Mouse (Mus musculus) stomach, embryonic 14.5 days (tissue): ENCODE data around the gene Txndc2. TPM values are rescaled to one million over a fixed set of nuclear protein-coding genes. Genes with fewer than 3 reads are reported as not detected.

Source experiments
- ATAC-seq: fragments of 200-750 bp; cut with Nextera tagmentation; 2 replicates; pipeline ENCODE4 v1.8.0; 2017; ENCODE audit warnings: low read depth, moderate TSS enrichment; ENCODE audit not compliant: insufficient number of reproducible peaks, insufficient read depth, low FRiP score
- H3K27ac ChIP-seq: fragments of 300-500 bp; sonication (generic); 2 replicates; pipeline ENCODE4 v1.5.1; 2014; ENCODE audit warnings: mild to moderate bottlenecking, low read length, moderate library complexity, mixed read lengths
- H3K27me3 ChIP-seq: fragments of 300-500 bp; sonication (generic); 2 replicates; pipeline ENCODE4 v1.6.1; 2014; ENCODE audit warnings: low read length, control low read depth, mixed read lengths; ENCODE audit not compliant: control insufficient read depth, insufficient read depth
- H3K36me3 ChIP-seq: fragments of 300-500 bp; sonication (generic); 2 replicates; pipeline ENCODE4 v1.6.1; 2014; ENCODE audit warnings: mild to moderate bottlenecking, control low read depth, low read length, moderate library complexity, mixed read lengths; ENCODE audit not compliant: control insufficient read depth, insufficient read depth
- H3K4me1 ChIP-seq: fragments of 300-500 bp; sonication (generic); 2 replicates; pipeline ENCODE4 v1.6.1; 2014; ENCODE audit warnings: low read length, control low read depth, mixed read lengths; ENCODE audit not compliant: control insufficient read depth, insufficient read depth
- H3K4me2 ChIP-seq: fragments of 300-500 bp; sonication (generic); replicated peaks from 2 replicates; pipeline ENCODE4 v1.6.1; 2014; ENCODE audit warnings: low read depth, low read length, control low read depth
- H3K4me3 ChIP-seq: fragments of 300-500 bp; sonication (generic); 2 replicates; pipeline ENCODE4 v1.5.1; 2014; ENCODE audit warnings: low read depth, low read length, control low read depth
- H3K9ac ChIP-seq: fragments of 300-500 bp; sonication (generic); replicated peaks from 2 replicates; pipeline ENCODE4 v1.6.1; 2014; ENCODE audit warnings: low read depth, mild to moderate bottlenecking, control low read depth, low read length, moderate library complexity, mixed read lengths
- H3K9me3 ChIP-seq: fragments of 300-500 bp; sonication (generic); 2 replicates; pipeline ENCODE4 v1.6.1; 2016; ENCODE audit warnings: low read depth, low read length, control low read depth; ENCODE audit not compliant: control insufficient read depth
- WGBS: fragments of 180-500 bp; shearing (Covaris S2); extraction: QIAGEN DNeasy Blood & Tissue Kit; methylation state at CpG from one replicate; pipeline ENCODE4 v1.1.7; 2014; 5-methylcytosine and 5-hydroxymethylcytosine counted together
- polyA plus RNA-seq: library from polyadenylated mRNA; unstranded; fragments of >200 nt; fragmentation: Nextera tagmentation; extraction: Ambion mirVana; gene quantifications from 2 replicates; pipeline ENCODE4 v1.2.1, GENCODE M21; 2014

Txndc2 gene
- polyA plus RNA-seq, 1 experiment from 2014 or later = not detected

DNA sequence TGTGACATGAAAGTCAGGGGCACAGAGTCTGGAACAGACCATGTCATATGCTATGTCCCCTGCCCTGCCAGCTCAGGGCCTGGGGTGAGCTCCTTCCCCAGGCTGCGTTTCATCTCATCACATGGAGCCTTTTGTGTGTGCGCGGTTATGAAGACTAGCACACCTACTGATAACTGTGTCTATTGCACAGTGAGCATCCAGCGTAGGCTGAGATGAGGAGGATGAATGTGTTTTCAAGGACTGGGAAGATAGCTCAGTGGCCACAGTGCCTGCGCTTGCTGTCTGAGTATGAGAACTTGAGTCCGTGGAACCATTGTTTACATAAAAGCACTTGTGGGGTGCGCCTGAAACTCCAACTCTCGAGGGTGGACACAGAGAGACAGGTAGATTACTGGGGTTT is 34.6 kb upstream of the Txndc2 start:
- H3K27ac ChIP-seq = no peak overlapping the region

DNA sequence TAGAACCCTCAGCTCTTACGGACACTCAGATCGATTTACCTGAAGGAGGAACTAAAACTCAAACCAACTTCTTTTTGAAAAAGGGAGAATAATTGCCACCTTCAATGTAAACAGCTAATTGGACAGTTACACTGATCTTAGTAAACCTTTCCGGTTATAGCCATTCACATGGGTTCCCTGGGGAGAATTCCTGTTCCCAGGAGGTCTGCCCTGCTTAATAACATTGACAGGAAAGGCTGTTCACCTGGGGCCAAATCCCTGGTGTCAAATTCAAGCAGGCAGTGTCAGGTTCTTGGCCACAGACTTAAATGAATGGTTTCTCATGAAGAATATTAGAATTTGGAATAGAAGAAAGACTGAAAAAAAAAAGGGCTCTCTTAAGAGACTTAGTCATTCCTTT is 34.0 kb upstream of the Txndc2 start:
- Histone ChIP-seq H3K4me2 (no peak overlapping the region), H3K27ac (no peak overlapping the region), H3K9ac (no peak overlapping the region), H3K27me3 (no peaks in the 10 kb centered on the region), H3K36me3 (no peaks in the 10 kb centered on the region), H3K4me3 (no peak overlapping the region), H3K4me1 (no peaks in the 10 kb centered on the region), H3K9me3 (no peaks in the 10 kb centered on the region)
- no peak for ATAC-seq
- 86% methylated on average over 3 of the region's 3 CpGs for WGBS

More for the DNA sequence above, 34.6 kb upstream of the Txndc2 start:
- no peak for ATAC-seq
- Histone ChIP-seq H3K36me3 (no peaks in the 10 kb centered on the region), H3K9ac (no peak overlapping the region), H3K4me3 (no peak overlapping the region), H3K4me1 (no peaks in the 10 kb centered on the region), H3K27me3 (no peaks in the 10 kb centered on the region), H3K9me3 (no peaks in the 10 kb centered on the region), H3K4me2 (no peak overlapping the region)
- 91% methylated on average over 8 of the region's 8 CpGs for WGBS

DNA sequence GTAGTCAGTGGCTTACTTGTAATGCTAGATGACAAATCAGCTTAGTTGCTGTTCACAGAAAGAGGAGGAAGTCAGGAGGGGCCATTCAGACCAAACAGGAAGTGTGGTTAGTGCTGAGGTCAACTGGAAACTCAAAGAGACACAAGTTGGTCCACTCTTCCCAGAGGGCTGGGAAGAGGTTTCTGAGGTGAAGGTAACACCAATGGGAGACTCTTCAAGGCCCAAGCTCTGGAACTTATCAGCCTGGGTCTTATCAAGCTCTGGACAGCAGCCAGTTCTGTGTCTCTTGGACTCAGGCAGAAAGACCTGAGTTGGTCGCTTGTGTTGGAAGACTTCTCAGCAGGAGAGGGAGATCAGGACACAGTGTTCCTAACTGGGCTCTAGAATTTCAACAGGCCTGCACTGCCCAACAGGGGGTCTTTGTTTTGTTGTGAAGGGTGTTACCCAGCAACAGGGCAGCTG is 32.8 kb upstream of the Txndc2 start:
- Histone ChIP-seq H3K36me3 (no peaks in the 10 kb centered on the region), H3K4me2 (no peak overlapping the region), H3K27ac (no peak overlapping the region), H3K27me3 (no peaks in the 10 kb centered on the region), H3K9me3 (no peaks in the 10 kb centered on the region), H3K4me1 (no peaks in the 10 kb centered on the region), H3K4me3 (no peak overlapping the region), H3K9ac (no peak overlapping the region)
- 50% methylated on average over 1 of the region's 1 CpGs for WGBS
- no peak for ATAC-seq

DNA sequence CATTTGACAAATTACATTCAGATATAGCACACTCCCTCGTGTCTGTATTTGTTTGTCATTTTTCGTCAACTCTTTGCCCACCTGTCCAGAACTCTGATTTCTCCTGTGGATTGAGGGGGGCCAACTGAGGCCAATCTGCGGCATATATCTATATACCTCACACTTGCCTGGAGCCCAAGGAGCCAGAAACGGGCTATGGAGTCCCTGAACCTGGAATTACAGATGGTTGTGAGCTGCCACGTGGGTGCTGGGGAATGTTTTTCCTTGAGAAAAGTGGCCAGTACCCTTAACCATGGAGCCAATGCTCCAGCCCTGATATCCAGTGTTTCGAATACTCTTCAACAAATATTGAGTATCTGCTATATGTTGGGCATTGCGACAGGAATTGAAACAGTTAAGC is 31.0 kb upstream of the Txndc2 start:
- no peaks in the 10 kb centered on the region for H3K27me3 ChIP-seq
- H3K4me1 ChIP-seq = no peaks in the 10 kb centered on the region
- H3K4me2 ChIP-seq = no peak overlapping the region
- 91% methylated on average over 7 of the region's 7 CpGs for WGBS
- H3K27ac ChIP-seq = no peak overlapping the region
- ATAC-seq = no peak
- H3K9ac ChIP-seq = no peak overlapping the region
- H3K36me3 ChIP-seq = no peaks in the 10 kb centered on the region
- H3K4me3 ChIP-seq = no peak overlapping the region
- H3K9me3 ChIP-seq = no peaks in the 10 kb centered on the region

DNA sequence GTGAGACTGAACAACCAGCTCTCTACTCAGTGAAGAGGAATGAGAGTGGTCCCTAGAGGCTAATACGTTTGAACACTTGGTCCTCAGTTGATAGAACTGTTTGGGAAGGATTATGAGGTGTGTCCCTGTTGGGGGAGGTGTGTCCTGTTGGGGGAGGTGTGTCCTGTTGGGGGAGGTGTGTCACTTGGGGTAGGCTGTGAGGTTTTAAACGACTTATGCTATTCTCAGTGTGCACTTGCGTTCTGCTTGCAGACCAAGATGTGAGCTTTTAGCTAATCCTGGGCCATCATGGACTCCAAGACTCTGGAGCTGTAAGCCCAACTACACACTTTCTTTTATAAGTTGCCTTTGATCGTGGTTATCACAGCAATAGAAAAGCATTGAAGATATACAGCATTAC is 27.1 kb upstream of the Txndc2 start:
- no peaks in the 10 kb centered on the region for H3K27me3 ChIP-seq
- H3K4me1 ChIP-seq = 0 out of 2 replicates have a peak, but pooled peaks cover 5% of the 10 kb centered on the region
- H3K4me2 ChIP-seq = no peak overlapping the region
- no peaks in the 10 kb centered on the region for H3K9me3 ChIP-seq
- ATAC-seq = no peak
- WGBS = 85% methylated on average over 4 of the region's 4 CpGs
- H3K4me3 ChIP-seq = no peak overlapping the region
- H3K36me3 ChIP-seq = no peaks in the 10 kb centered on the region
- H3K9ac ChIP-seq = no peak overlapping the region
- no peak overlapping the region for H3K27ac ChIP-seq

DNA sequence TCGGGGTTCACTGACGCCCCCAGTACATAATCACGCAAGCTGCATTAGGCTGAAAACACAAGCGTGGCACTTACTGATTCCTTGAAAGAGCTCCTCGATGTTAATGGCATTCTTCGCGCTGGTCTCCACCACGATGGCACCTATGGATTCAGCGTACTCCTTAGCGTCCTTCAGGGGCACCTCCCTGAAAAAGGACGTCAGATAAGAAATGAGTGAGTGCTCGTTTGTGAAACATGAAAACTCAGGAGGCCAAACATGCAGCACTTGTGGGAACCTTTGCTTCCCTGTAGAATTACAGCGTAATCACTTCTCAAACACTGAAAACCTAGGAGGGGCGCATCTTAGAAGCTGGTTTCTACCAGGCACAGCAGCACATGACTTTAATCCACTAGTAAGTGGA is 25.8 kb upstream of the Txndc2 start:
- Histone ChIP-seq H3K4me3 (no peak overlapping the region), H3K9ac (no peak overlapping the region), H3K36me3 (no peaks in the 10 kb centered on the region), H3K9me3 (no peaks in the 10 kb centered on the region), H3K27ac (no peak overlapping the region), H3K4me2 (no peak overlapping the region), H3K4me1 (0 out of 2 replicates have a peak, but pooled peaks cover 5% of the 10 kb centered on the region), H3K27me3 (no peaks in the 10 kb centered on the region)
- WGBS = 84% methylated on average over 14 of the region's 14 CpGs
- ATAC-seq = no peak

DNA sequence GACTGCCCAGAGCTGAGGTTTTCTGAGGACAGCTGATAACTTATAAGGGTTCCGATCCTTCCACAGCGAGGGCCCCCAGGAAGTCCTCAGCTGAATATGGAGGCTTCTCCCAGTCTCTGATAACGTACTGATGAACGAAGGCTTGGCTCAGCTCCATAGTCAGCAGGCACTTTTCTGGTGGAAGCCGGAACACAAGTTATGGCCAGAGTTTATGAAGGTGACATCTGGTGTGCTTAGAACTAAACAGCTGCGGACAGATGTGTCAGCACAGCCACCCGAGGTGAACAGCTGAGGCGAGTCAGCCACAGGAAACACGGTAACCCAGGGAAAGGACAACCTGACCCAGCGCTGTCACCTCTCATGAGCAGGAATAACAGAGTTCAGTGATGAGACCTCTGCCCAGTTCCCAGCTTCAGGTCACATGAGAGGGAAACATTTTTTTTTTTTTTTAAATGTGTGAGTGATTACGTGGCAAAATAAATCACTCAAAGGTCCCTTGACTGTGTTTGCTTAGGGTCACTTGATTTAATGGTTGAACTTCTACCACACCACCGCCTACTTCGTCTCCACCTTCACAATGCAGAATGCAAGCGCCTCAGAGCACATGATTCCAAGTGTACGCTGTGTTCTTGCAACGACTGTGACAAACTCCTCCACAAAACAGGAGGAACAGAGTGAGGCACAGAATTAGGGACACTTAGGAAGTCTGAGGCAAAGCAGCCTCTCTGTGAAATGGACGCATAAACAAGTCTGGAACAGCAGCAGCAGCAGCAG is 24.6 kb upstream of the Txndc2 start:
- 49% methylated on average over 17 of the region's 17 CpGs for WGBS
- 0 out of 2 replicates have a peak, but pooled peaks have one; percentile 12 for ATAC-seq
- H3K4me1 ChIP-seq = 0 out of 2 replicates have a peak, but pooled peaks cover 5% of the 10 kb centered on the region
- H3K27me3 ChIP-seq = no peaks in the 10 kb centered on the region
- no peak overlapping the region for H3K9ac ChIP-seq
- no peaks in the 10 kb centered on the region for H3K36me3 ChIP-seq
- H3K9me3 ChIP-seq = no peaks in the 10 kb centered on the region
- no peak overlapping the region for H3K4me3 ChIP-seq
- H3K27ac ChIP-seq = no peak overlapping the region
- no peak overlapping the region for H3K4me2 ChIP-seq

DNA sequence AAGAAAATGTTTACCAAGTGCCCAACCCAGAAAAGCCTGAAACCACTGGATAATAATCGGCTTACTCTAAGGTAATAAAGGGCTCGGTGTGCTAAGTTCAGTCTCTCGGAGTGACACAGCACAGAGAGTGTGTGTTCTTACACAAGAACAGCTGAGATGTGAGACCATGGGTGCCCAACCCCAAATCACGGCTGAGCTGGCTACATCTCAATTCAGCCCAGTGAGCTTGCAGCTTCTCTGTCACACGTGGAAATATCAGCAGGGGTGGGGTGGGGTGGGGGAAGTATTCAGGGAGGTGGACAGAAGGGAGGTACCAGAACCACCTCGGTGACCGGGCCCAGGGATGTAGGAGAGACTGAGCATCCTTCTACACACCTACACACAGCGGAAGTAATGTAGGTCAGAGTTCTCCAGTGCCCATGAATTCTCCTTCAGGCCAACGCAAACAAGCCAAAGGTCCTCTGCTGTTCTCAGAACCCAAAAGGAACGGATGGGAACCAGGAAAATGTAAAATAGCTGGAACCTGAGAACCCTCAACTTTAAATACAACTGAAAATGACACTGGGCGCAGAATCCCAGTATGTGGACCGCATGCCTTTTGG is 23.9 kb upstream of the Txndc2 start:
- no peaks in the 10 kb centered on the region for H3K9me3 ChIP-seq
- no peak overlapping the region for H3K4me2 ChIP-seq
- no peak overlapping the region for H3K27ac ChIP-seq
- no peak overlapping the region for H3K4me3 ChIP-seq
- 0 out of 2 replicates have a peak, but pooled peaks cover 5% of the 10 kb centered on the region for H3K4me1 ChIP-seq
- no peak overlapping the region for H3K9ac ChIP-seq
- WGBS = 86% methylated on average over 12 of the region's 12 CpGs
- H3K27me3 ChIP-seq = no peaks in the 10 kb centered on the region
- no peak for ATAC-seq
- no peaks in the 10 kb centered on the region for H3K36me3 ChIP-seq
